Mouse (Mus musculus) olfactory bulb, adult 2 months (tissue): ENCODE results near the gene Odf4.

Experiments
- CTCF ChIP-seq: fragments of 200-500 bp; IDR thresholded peaks from 2 replicates; pipeline ENCODE4 v1.5.1; 2012; ENCODE audit warnings: low read depth, mild to moderate bottlenecking, low read length, moderate library complexity; ENCODE audit not compliant: insufficient read depth
- POLR2A ChIP-seq: fragments of 200-500 bp; IDR thresholded peaks from 2 replicates; pipeline ENCODE4 v1.6.1; 2012; ENCODE audit warnings: mild to moderate bottlenecking, low read depth, low read length, moderate library complexity; ENCODE audit not compliant: insufficient read depth

- TF ChIP-seq CTCF (no peak), POLR2A (no peak)
These were observed 15.8 kb upstream of the Odf4 start for GRCm38 (mm10) chr11:68942731-68943130.
